Mouse (Mus musculus) layer of hippocampus, adult 8-10 months (tissue): Measurements from ENCODE around the gene Zfyve21. TPM values are rescaled to one million over a fixed set of nuclear protein-coding genes. Genes with fewer than 3 reads are reported as not detected.

ENCODE experiments used
- DNase-seq, 2 experiments: peaks; one replicate each; pipeline ENCODE4 v3.0.0; 2022; ENCODE audit warnings: low spot score in 2 of 2
- total RNA-seq, 4 experiments: library from RNA; stranded (reverse); gene quantifications; 2 replicates each; pipeline ENCODE4 v1.2.4; 2022

The Zfyve21 gene
- total RNA-seq, 4 experiments from 2014 or later, result 21.5 to 26.5 (median 23.9) TPM

DNA sequence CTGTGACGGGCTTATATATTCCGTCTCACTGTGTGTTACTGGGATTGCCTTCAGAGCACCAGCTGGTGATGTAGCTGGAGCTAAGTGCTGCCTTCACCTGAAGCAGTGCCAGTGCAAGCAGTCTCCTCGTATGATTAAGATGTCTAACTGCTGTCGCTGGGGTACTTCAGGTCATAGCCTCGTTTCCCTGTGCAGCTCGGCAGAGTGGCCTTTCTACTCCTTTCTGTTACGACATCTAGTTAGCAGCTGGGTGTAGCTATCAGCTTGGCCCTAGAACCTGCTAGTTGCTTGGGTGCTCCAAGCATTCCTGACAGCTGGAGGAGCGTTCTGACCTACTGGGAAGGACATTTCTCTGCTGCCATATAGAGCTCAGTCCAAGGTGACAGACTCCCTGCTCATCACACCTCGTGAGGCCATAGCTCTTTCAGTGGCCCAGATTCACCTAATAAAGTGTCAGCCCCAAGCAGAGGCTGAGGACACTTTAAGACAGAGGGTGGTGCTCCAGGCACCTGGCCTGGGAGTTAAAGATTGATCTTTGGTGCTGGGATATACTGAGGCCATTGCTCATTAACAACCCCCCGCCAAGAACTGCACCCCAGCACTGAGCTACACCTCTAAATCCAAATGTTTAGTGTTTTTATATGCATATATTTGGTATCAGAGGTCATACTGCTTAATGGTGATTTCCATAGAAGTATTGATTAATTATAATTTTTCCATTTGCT, 13.3 kb upstream of the Zfyve21 start:
- no peak for DNase-seq

DNA sequence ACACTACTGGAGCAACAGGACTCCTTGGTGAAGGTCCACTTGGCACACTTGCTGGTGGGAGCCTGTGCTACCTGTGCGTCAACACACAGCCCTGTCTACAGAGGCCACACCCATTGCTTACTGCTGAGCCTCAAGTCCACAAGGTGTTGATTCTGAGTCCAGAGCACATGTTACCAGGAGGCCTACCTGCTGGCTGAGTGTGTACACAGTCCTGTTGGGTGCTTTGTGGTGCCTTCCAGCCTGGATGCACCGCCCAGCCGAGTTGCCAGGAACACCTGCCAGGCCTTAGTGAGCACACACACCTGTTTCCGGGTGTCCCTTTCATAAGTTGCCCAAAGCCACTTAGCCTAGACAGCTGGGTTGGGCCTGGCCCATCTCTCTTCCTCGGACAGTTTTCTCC, 10.4 kb upstream of the Zfyve21 start:
- no peak for DNase-seq

DNA sequence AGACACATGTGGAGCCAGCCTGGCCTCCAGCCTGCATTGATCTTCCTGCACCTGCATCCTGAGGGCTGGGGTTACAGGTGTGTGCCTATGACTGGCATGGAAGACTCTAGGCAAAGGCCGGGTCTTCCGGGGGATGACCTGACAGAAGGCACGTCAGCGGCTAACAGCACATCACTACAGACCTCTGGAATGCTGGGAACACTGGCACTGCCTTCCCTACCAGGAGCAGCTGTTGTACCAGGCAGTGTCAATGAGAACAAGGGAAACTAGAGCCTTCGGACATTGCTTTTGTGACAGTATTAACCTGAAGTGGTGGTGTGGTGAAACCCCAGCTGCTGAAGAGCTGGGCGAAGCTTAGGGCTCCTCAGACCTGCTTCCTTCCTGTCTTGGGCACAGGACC, 5.2 kb upstream of the Zfyve21 start:
- DNase-seq, result no peak

DNA sequence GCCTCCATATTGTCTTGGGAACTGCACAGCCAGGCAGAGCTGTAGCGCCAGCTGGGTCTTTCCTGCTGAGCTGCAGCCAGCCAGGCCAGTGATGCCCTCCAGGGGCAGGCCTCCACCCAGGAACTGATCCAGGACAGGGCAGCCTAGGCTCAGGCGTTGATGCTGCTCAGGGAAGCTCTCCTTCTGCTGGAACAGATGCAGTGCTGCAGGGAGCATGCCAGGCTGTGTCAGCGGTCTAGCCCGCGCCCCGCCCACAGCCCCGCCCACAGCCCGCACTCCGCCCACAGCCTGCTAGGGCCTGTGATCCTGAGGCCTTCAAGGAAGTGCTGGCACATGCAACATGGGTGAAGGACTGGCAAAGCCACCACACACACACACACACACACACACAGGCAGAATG, 4.2 kb upstream of the Zfyve21 start:
- DNase-seq, result peak; percentile 67 to 69

DNA sequence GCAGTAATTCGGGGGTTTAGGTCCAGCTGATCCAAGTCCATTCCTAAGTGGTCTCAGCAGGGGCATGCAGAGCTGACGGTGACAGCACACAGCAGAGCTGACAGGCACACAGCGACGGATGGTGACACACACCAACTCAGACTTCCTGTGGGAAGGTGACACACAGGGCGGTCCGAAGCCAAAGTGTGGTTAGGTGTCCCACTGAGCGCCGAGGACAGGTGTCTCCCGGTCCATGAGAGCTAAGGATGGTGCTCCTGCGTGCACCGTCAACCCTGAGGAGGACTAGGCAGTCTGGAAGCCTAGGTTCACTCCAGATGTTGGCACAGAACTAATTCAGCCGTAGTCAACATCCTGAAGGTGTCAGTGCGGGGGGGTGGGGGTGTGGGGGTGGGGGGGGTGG, 1.9 kb upstream of the Zfyve21 start:
- no peak for DNase-seq

DNA sequence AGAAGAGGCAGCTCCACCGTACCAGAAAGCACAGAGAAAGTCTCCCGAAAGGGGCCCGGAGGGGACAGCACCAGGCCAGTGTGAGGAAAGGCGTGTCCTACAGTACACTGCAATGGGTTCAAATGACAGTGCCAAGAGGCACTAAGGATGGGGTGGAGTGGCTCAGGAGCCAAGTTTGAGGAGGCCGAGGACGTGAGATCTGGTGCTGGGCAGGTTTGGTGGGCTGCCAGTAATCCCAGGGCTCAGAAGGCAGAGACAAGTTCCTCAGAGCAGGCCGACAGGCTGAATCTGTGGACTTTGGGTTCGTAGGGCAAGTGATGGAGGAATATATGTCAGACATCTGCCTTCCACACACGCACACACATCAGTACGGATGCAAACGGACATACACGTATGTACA, 1.4 kb upstream of the Zfyve21 start:
- no peak for DNase-seq

DNA sequence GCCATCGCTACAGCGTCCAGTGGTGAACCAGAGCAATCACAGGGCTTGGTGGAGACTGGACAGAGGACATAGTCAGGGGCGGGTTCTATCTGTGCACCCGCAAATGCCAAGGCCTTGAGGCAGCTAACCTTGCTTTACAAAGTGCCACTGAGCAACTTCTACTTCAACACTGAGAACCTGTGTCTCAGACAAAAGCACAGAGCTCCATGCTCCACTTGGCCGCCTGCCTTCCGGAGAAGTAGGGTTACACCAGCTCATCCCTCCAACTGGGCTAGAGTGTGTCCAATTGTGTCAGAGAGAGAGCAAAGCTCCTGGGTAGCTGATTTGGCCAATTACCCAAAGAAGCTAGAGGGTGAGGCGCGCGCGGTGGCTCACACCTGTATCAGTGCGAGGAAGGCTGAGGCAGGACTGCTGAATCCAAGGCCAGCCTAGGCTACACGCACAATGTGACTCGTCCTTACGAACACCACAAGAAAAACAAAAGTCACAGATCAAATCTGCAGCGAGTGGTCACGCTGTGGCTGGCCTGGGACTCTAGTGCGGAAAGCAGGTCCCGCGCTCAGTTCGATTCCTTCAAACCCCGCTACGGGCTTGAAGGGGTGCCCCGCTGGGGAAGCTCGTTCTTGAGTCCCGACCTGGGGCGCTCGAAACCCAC, 732 bp upstream of the Zfyve21 start:
- no peak for DNase-seq

DNA sequence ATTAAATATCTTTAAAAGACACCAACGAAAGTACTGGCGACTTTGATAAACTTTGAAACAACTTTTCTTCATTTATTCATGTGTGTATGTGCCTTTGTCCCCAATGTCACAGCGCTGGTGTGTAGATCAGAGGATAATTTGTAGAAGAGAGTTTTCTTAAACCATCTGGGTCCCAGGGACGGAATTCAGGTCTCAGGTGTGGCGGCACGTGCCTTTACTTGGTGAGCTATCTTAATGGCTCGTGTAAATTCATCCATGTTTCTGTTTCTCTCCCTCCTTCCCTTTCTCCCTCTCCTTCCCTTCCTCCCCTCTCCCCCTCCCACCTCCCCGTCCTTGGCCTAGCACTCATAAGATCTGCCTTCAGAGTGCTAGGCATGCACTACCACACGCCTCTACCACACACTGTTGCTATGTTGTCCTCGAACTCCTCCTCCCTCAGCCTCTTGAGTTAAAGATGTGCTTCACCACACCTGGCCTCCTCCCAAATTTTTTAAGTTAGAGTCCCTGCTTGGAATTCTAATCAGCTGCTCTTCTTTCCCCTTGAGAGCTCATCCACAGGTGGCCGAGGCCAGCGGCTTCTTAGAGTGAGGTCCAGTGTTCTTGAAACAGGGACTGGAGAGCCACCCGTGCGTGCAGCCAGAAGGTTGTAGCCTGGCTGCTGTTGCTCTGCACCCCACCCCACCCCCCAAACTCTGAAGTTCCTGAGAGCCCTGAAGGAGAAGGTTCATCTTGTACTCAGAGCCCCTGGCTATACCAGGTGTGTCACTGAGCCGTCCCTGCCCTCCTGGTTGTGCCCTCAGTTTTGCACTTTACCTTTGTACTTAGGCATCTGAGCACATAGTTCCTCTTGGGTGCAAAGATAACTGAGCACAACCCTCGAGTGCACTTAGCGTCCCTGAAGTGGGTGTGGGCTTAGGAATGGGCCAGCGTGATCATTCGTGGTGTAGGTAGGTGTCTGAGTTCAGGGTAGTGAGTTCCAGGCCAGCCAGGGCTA, 1.1 kb downstream of the Zfyve21 start:
- no peak for DNase-seq

DNA sequence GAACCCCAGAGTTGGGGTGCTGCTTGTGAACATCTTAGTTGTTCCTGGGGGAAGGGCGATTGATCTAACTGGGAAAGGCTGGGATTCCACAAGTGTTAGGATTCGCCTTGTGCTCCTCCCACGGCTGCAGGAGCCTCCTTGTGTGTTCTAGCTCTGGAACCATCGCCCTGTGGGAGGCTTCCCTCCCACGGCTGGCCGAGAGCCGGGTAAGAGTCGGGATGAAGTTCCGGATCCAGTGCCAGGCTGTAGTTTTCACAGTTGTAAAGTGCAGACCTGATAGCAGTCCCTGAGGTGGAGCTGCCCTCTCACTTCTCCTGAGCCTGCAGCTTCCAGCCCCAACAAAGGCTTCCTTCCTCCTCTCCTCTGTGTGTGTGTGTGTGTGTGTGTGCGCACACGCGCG, 2.6 kb downstream of the Zfyve21 start:
- DNase-seq, result peak; percentile 67 to 70

DNA sequence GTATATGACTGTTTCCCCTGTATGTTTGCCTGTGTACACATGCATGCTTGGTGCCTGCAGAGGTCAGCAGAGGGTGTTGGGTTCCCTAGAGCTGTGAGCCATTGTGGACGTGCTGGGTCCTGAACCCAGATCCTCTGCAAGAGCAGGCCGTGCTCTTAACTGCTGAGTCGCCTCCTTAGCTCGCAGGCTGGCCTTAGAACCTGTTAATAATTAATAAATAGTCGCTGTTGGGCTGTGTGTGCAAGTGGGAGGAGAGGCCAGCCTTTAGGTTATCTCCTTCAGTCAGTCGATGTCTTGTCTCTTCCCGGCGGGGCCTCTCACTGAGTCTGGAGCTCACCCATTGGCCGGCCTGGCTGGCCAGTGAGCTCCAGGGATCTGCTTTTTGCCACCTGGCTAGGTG, 3.0 kb downstream of the Zfyve21 start:
- no peak for DNase-seq

DNA sequence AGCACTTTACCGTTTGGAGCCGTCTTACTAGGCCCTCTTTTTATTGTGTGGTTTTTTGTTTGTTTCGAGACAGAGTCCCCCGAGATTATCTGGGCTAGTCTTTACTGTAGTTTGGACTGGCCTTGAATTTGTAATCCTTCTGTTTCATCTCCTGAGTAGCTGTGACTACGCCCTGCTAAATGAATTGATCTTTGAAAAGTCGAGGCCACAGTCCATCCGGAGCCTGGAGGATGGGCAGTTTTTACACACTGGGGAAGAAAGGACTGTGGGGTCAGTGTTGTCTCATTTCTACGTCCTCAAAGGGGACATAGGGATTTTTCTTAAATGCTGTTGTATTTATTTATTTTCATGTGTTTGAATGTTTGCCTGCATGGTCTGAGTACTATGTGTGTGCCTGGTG, 4.0 kb downstream of the Zfyve21 start:
- no peak for DNase-seq

DNA sequence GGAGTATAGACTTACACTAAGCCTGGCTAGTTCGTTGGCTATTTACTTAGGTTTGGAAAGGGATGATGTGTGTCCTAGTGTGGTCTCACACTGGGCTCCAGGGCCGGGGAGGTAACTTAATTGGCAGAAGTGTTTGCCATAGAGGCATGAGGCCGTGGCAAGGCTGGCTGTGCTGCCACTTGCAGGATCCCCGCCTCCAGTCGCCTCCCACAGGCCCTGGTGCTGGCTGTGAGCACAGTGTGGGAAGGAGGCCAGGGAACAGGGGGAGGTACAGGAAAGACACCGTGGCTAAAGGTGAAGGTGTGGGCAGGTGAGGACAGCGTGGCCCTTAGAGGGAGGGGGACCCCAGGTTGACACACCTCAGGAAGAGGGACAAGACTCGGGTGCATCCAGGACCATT, 6.0 kb downstream of the Zfyve21 start:
- DNase-seq, result no peak

DNA sequence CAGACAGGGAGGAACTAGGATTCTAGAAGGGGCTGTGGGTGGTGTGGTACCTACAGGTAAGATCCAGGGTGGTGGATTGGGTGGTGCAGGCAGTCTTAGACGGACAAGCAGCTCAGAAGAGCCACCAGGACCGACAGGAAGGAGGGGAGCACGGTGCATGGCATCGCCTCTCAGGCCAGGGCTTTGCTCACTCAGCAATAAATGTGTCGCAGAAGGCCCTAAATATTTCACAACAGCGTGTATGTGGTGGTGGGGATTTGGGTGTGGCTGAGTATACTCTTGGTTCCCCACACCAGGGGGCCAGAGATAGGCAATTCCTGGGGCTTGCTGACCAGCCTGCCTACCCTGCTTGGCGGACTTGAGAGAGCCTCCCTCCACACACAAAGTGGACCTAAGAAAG, 6.7 kb downstream of the Zfyve21 start:
- DNase-seq, result no peak

DNA sequence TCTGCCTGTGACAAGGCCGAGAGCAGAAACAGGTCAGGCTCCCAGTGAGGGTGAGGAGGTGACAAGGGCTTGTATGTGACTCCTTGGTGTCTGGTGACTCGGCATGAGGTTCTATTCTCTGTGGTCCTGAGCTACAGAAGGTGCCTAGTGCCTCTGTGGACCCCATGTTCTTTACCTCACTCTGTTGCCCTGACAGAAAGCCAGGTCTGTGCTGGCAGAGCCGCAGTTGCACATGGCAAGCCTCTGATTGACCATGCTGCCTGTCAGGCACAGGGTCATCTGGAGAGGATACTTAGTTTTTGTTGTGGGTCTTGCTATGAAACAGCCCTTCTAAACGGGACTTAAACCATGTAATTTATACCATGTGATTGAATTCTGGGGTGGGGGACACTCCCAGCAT, 8.0 kb downstream of the Zfyve21 start:
- no peak for DNase-seq

DNA sequence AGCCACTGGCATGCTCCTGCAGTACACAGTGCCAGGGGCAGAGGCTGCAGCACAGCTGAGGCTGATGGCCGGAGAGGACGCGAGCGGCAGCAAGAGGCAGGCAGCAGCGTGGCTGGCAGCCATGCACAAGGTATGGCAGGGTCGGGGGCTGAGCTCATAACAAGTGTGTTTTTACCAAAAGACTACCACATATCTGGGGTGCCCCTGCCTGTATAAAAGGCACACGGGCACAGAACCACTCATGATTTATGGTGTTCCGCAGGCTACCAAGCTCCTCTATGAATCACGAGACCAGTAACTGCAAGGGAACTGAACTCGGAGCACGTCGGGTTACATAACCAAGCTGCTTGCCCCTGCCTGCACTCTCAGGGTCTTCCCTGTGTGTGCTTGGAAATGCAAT, 13.6 kb downstream of the Zfyve21 start:
- no peak for DNase-seq

DNA sequence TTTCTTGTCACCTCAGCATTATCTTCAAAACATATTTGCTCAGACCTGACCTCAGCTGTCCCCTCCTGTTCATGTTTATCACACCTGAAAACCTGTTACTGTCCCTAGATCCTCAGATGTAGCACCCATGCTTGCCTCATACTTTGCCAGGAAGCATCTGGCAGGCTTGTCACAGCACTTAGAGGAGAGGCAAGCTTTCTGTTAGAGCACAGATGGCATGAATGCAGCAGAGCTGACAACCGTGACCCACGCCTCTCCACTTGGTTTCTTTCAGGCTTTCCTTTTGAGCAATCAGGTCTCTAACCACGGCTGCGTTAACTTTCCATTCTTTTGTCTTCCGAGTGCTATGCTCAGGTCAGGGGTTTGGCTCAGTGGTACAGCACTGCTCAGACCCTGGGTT, 15.5 kb downstream of the Zfyve21 start:
- DNase-seq, result peak in 1 of 2 experiments; percentile 28

DNA sequence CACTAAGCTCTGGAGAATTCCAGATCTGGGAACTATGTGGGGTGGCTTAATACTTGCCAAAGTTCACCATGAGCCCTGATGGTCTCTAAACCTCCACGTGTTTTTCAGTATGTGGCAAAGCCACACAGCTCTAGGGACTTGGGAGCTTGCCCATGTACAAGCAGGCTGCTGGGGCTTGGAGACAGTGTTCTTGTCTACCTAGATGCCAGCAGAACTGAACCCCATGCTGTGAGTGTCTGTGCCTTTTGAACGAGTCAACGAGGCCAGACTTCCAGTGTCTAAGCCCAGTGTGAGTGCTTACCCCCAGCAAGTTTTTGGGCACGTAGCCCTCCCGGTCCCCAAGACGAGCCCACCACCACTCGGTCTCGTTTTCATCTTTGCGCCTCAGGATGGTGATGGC, 16.0 kb downstream of the Zfyve21 start:
- no peak for DNase-seq

DNA sequence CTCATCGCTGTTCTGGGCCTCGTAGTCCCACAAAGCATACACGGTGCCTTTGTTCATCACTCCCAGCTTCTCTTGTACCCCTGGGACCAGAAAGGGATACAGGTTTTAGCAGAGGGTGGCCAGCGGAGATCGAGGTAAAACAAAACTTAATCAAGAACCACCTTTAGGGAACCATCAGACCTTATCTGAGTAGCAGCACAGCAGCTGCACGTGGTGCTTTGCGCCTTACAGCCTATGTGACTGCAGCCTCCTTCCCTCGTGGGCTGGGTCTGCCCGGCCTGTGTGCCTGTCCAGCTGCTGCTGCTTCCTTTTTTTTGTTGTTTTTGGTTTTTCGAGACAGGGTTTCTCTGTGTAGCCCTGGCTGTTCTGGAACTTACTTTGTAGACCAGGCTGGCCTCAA, 16.4 kb downstream of the Zfyve21 start:
- no peak for DNase-seq

DNA sequence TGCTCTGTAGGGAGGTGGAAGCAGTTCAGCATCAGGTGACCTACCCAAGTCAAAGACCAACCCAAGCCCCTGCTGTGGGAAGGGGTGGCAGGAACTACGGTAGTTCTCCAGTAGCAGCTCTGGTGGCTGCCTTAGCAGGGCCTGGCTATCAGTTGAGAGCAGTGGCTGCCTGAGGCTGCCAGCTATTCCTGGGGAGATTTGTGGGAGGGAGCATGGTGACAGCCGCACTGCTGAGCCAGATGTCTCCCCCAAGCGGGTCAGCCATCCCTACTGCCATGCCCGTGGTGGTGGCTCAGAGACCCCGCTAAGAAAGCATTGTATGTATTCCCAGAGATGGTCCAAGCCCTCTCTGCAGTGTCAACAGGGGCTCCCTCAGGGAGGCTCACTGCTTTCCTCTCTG, 18.7 kb downstream of the Zfyve21 start:
- DNase-seq, result no peak

DNA sequence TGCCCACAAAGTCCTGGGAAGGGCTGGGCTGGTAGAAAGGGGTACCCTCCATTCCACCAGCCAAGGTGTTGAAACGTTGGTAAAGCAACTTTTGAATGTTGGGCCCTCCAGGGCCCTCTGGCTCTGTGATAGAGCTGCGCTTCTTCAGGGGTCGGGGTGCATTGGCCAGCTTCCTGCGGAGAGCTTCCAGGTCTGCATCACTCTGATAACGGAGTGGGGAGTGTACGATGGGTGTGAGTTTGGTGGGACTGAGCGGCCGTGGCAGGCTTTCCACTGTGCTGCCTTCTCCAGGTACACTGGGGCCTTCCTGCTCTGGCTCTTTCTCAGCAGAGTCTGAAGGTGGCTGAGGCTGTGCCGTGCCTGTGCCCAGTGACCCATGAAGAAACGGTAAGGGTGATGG, 19.5 kb downstream of the Zfyve21 start:
- DNase-seq, result no peak

DNA sequence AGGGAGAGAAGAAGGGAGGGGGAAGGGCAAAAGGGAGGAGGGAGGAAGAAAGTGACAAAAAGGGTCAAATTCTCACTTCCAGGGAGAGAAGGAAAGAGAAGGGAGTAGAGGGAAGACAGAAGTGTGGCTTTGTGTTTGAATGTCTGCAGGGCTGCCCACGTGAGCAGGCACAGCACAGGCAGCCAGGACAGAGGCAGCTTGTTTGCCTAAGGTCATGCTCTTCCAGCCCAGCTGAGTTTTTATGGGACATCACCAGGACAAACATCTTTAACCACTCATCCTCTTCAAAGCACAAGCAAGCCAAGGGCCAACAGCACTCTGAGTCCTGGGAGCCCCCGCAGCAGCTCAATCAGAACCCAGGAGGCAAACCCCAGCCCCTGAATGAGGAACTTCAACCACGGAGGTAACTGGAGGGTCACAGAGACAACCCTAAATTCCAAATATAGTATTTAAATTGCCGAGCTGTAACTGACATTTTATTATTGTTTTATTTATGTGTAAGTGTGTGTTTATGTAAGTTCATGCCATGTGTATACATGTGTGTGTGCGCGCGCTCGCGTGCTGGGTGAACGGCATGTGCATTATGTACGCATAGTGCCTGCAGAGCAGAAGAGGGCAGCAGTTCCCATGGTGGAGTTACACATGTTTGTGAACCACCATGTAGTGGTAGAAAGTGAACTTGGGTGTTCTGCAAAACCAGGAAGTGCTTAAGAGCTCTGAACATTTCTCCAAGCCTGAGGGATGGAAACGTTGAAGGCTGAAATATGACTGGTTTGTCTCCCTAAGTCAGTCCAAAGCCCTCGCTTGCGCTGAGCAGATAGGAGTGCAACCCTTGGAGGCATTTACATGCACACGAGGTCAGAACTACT, 28.8 kb downstream of the Zfyve21 start:
- DNase-seq, result no peak
